Mouse (Mus musculus) G1E (cell line): ENCODE results near the gene Rpl36-ps4.

Experiments
- CTCF ChIP-seq: IDR thresholded peaks from 2 replicates; pipeline ENCODE4 v1.5.1; 2012; ENCODE audit warnings: low read depth, low read length, inconsistent platforms, mixed read lengths
- GATA1 ChIP-seq: IDR thresholded peaks from 2 replicates; pipeline ENCODE4 v1.6.1; 2012; ENCODE audit warnings: borderline replicate concordance, low read length, inconsistent platforms, mixed read lengths

GRCm38 (mm10) chr17:87876295-87877000 is 44.3 kb upstream of the Rpl36-ps4 start:
- TF ChIP-seq GATA1 (no peak), CTCF (no peak)
